ENCODE assay signal across 20 mouse cellular contexts in the genomic region with DNA sequence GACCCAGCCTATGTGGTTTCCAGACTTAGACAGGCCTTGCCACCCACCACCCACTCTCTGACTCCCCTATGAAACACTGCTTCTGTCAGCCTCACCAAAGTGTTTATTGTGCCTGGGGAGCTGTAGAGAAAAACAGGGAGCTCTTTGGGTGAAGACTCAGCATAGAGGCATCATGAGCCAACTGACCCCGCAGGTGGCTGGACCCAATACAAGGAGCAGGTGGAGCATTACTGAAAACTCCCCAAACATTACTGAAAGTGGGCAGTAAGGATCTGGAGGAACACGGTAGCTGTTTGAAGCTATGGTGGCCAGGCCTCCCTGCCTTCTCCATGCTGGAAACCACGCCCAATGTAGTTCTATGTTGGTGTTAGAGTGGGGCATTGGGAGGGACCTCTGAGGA. TPM values are rescaled to one million over a fixed set of nuclear protein-coding genes. Genes with fewer than 3 reads are reported as not detected.
DNase-seq lines count a peak whose midpoint lies in the region; ATAC-seq and TF ChIP-seq lines count a peak whose summit lies in the region.
"Had no signal": no experiment of that assay in that cellular context is flagged by ENCODE, and none has a peak within 500 bp of the region (broad histone marks: within the 10 kb centered on the region; RNA-seq: fewer than 3 reads in every experiment).

No protein-coding gene starts in this region.

- H3K4me1 ChIP-seq in cerebellum, adult 2 months (ENCODE audit: control insufficient read depth, insufficient read depth, low read length), result peaks cover 62% of the 10 kb centered on the region
- H3K4me1 ChIP-seq in hindbrain, embryonic 11.5 days (replicated peaks; ENCODE audit: control insufficient read depth, insufficient read depth, low read length), result peaks cover 4% of the 10 kb centered on the region; the same call in 1 of the 2 replicates

- no peaks in the 10 kb centered on the region for H3K36me3 ChIP-seq in hindbrain, embryonic 11.5 days (ENCODE audit: control insufficient read depth, insufficient read depth, low read length)
- H3K36me3 ChIP-seq: hindbrain, embryonic 15.5 days had no signal

- no peaks in the 10 kb centered on the region for H3K9me3 ChIP-seq in hindbrain, embryonic 11.5 days (ENCODE audit: control insufficient read depth, low read length)
- H3K9me3 ChIP-seq: embryonic facial prominence, embryonic 10.5 days; forebrain, embryonic 13.5 days; heart, embryonic 12.5 days; hindbrain, embryonic 15.5 days had no signal

- TF ChIP-seq CTCF in cerebellum, adult 2 months (IDR thresholded peaks at IDR 0.05; ENCODE audit: borderline replicate concordance, insufficient read depth, low read depth, low read length), result no peak

- DNase-seq in cerebellum, adult 2 months, result peak; percentile 69 to 78
- DNase-seq in cerebellum, postnatal 4 days (ENCODE audit: low spot score in 2 of 2), result no peak
- DNase-seq in cerebellum, adult 9-10 months, result peak; percentile 81
- DNase-seq in cerebellum, postnatal 25 days, result peak; percentile 74
- DNase-seq in right cerebral cortex, postnatal 14 days, result no peak
- DNase-seq in hindbrain, embryonic 11.5 days (ENCODE audit: low spot score), result no peak
- DNase-seq: adrenal gland, postnatal 14 days; forebrain, postnatal 0 days; gastrocnemius, postnatal 14 days had no signal

- H3K4me2 ChIP-seq in hindbrain, embryonic 11.5 days (replicated peaks; ENCODE audit: low read depth, low read length), result no peak overlapping the region
- H3K4me2 ChIP-seq: forebrain, embryonic 13.5 days; heart, embryonic 12.5 days; hindbrain, embryonic 15.5 days had no signal

- no peak for TF ChIP-seq POLR2A in cerebellum, adult 2 months (IDR thresholded peaks at IDR 0.05; ENCODE audit: borderline replicate concordance, insufficient read depth, low read length)

- WGBS in cerebellum, adult 2 months, result 35% methylated on average over 3 of the region's 3 CpGs
- 88% methylated on average over 3 of the region's 3 CpGs for WGBS in hindbrain, embryonic 11.5 days

- no peaks in the 10 kb centered on the region for H3K27me3 ChIP-seq in cerebellum, adult 2 months (ENCODE audit: control insufficient read depth, insufficient read depth, low read length)
- H3K27me3 ChIP-seq in hindbrain, embryonic 11.5 days (ENCODE audit: control insufficient read depth, insufficient read depth, low read length), result no peaks in the 10 kb centered on the region
- H3K27me3 ChIP-seq: CH12.LX; forebrain, embryonic 13.5 days; heart, embryonic 12.5 days; hindbrain, embryonic 15.5 days; Patski had no signal

- no peak overlapping the region for H3K9ac ChIP-seq in hindbrain, embryonic 11.5 days (ENCODE audit: low read depth, low read length)
- H3K9ac ChIP-seq: forebrain, embryonic 13.5 days; forebrain, postnatal 0 days; heart, embryonic 12.5 days; hindbrain, embryonic 15.5 days had no signal

- ATAC-seq in hindbrain, embryonic 11.5 days (ENCODE audit: low FRiP score), result no peak
- ATAC-seq: activated CD4-positive, CD25-positive, alpha-beta regulatory T cell, adult 4 months; forebrain, embryonic 13.5 days; forebrain, postnatal 0 days; intestine, embryonic 16.5 days; Patski had no signal

- peak overlapping the region; percentile 67 for H3K27ac ChIP-seq in cerebellum, adult 2 months (ENCODE audit: insufficient read depth, low read length)
- no peak overlapping the region for H3K27ac ChIP-seq in hindbrain, embryonic 11.5 days (ENCODE audit: low read depth, low read length)
- H3K27ac ChIP-seq: embryonic facial prominence, embryonic 10.5 days; forebrain, embryonic 13.5 days; hindbrain, embryonic 10.5 days; hindbrain, embryonic 15.5 days had no signal

- H3K4me3 ChIP-seq in cerebellum, adult 2 months (replicated peaks; ENCODE audit: insufficient read depth, low read depth, low read length), result no peak overlapping the region
- H3K4me3 ChIP-seq in hindbrain, embryonic 11.5 days (ENCODE audit: low read depth, low read length), result no peak overlapping the region
- H3K4me3 ChIP-seq: embryonic facial prominence, embryonic 10.5 days; forebrain, embryonic 13.5 days; heart, embryonic 12.5 days; hindbrain, embryonic 10.5 days; hindbrain, embryonic 15.5 days had no signal

RNA-seq across cellular contexts. Expression of gene Paxx, which starts 2.7 kb away (rescaled TPM):
- 196 and 230 TPM in 2 replicates for polyA plus RNA-seq in cerebellum, adult 2 months (2012; rRNA removed)
- 27.6 and 28.0 TPM in 2 replicates for polyA plus RNA-seq in hindbrain, embryonic 11.5 days (2014; fragmentation: Nextera tagmentation; extraction: Ambion mirVana)

RNA-seq across cellular contexts. Expression of gene Ptgds, which starts 6.2 kb away (rescaled TPM):
- 2,130 and 2,485 TPM in 2 replicates for polyA plus RNA-seq in cerebellum, adult 2 months (2012; rRNA removed)
- polyA plus RNA-seq in hindbrain, embryonic 11.5 days (2014; fragmentation: Nextera tagmentation; extraction: Ambion mirVana), result 0.39 and 0.64 TPM in 2 replicates
- polyA plus RNA-seq: activated CD4-positive, CD25-positive, alpha-beta regulatory T cell, adult 4 months; embryonic facial prominence, embryonic 10.5 days had no signal

RNA-seq across cellular contexts. Expression of gene Clic3, which starts 7.0 kb away (rescaled TPM):
- 0.84 and 2.8 TPM in 2 replicates for polyA plus RNA-seq in cerebellum, adult 2 months (2012; rRNA removed)
- polyA plus RNA-seq in hindbrain, embryonic 11.5 days (2014; fragmentation: Nextera tagmentation; extraction: Ambion mirVana), result 0.57 TPM in 1 of 2 replicates, not detected in the other

RNA-seq across cellular contexts. Expression of gene Lcn12, which starts 30.1 kb away (rescaled TPM):
- not detected in 2 replicates for polyA plus RNA-seq in cerebellum, adult 2 months (2012; rRNA removed)
- not detected in 2 replicates for polyA plus RNA-seq in hindbrain, embryonic 11.5 days (2014; fragmentation: Nextera tagmentation; extraction: Ambion mirVana)
- polyA plus RNA-seq: activated CD4-positive, CD25-positive, alpha-beta regulatory T cell, adult 4 months; embryonic facial prominence, embryonic 10.5 days; embryonic facial prominence, embryonic 14.5 days; forebrain, embryonic 13.5 days; forebrain, postnatal 0 days; heart, embryonic 12.5 days; heart, embryonic 16.5 days; hindbrain, embryonic 10.5 days; hindbrain, embryonic 15.5 days; intestine, embryonic 16.5 days; Patski had no signal

RNA-seq across cellular contexts. Expression of gene Abca2, which starts 35.1 kb away (rescaled TPM):
- polyA plus RNA-seq in cerebellum, adult 2 months (2012; rRNA removed), result 285 and 294 TPM in 2 replicates
- 3.5 and 3.7 TPM in 2 replicates for polyA plus RNA-seq in hindbrain, embryonic 11.5 days (2014; fragmentation: Nextera tagmentation; extraction: Ambion mirVana)

Comparison
In these comparisons a context has a peak if more than half of its experiments do, and no peak if none do; other contexts are left out.
1. DNase-seq: peak in cerebellum, adult 2 months (2 of 2), cerebellum, adult 9-10 months (single experiment) and cerebellum, postnatal 25 days (2 of 2); none in cerebellum, postnatal 4 days (0 of 2), right cerebral cortex, postnatal 14 days (single experiment) and hindbrain, embryonic 11.5 days (single experiment).
2. RNA of gene Ptgds, which starts 6.2 kb away (polyA plus RNA-seq): 2,130 to 2,485 TPM in cerebellum, adult 2 months; 0.39 to 0.64 TPM in hindbrain, embryonic 11.5 days; every median in the first group is over 1,000 times any median in the second.